Mouse (Mus musculus): ENCODE data around the gene Efcab6.

DNA sequence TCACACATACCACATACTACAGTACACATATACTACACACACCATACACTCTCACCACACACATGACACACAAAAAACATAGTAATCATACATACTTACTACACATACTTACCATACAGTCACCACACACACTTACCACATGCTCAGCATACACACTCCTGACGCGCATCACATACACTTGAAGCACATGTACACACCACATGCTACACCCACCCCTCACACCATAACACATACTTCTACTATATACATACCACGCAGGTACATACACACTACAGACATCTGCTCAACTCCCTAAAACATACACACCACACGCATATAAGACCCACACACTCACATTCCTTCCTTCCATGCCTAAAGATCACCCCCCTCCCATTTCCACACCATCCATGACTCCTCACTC is 11.9 kb downstream of the Efcab6 start:
- TF ChIP-seq MAX (IDR thresholded peaks at IDR 0.05; ENCODE audit: low read length) (no peak), CHD1 (IDR thresholded peaks at IDR 0.05; ENCODE audit: low read depth, low read length) (no peak), TCF12 (IDR thresholded peaks at IDR 0.05; ENCODE audit: low read depth, low read length) (no peak), MYC (IDR thresholded peaks at IDR 0.05; ENCODE audit: low read depth, low read length) (no peak), NELFE (IDR thresholded peaks at IDR 0.05; ENCODE audit: low read depth, low read length) (no peak)
